Mouse (Mus musculus) heart, adult 2 months (tissue): ENCODE results near the gene Gm20388.

Source experiments
- CTCF ChIP-seq: fragments of 200-600 bp; IDR thresholded peaks from 2 replicates; pipeline ENCODE4 v1.8.1; 2022; ENCODE audit warnings: antibody characterized with exemption, mild to moderate bottlenecking, moderate library complexity
- POLR2A ChIP-seq: fragments of 200-500 bp; IDR thresholded peaks from 2 replicates; pipeline ENCODE4 v1.6.1; 2011; ENCODE audit warnings: mild to moderate bottlenecking, low read depth, low read length, control low read depth; ENCODE audit not compliant: insufficient read depth

DNA sequence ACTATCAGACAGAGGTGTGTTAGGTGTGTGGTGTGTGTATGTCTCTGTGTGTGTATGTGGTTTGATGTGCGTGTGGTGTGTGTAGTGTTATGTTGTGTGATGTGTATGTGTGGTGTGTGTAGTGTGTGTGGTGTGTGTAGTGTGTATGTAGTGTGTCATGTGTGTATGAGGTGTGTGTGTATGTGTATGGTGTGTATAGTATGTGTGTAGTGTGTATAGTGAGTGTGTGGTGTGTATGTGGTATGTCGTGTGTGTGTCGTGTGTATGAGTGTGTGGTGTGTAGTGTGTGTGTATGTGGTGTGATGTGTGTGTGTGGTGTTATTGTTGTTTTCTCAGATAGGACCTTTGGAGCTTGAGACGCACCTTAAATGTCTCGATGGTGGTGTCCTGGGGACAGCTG, 3531.7 kb downstream of the Gm20388 start:
- TF ChIP-seq CTCF (no peak), POLR2A (no peak)
